Mouse (Mus musculus) thymus, adult 2 months (tissue): ENCODE data around the gene Gm28036.

Source experiments
- CTCF ChIP-seq: fragments of 200-500 bp; IDR thresholded peaks from 2 replicates; pipeline ENCODE4 v1.5.1; 2012; ENCODE audit warnings: mild to moderate bottlenecking, control low read depth, low read length, moderate library complexity, borderline replicate concordance; ENCODE audit not compliant: control insufficient read depth, poor library complexity, insufficient read depth; ENCODE audit errors: extremely low read depth
- POLR2A ChIP-seq: fragments of 200-500 bp; IDR thresholded peaks from 2 replicates; pipeline ENCODE4 v1.6.1; 2012; ENCODE audit warnings: mild to moderate bottlenecking, low read length, control low read depth, moderate library complexity; ENCODE audit not compliant: control insufficient read depth, poor library complexity, insufficient read depth; ENCODE audit errors: extremely low read depth

DNA sequence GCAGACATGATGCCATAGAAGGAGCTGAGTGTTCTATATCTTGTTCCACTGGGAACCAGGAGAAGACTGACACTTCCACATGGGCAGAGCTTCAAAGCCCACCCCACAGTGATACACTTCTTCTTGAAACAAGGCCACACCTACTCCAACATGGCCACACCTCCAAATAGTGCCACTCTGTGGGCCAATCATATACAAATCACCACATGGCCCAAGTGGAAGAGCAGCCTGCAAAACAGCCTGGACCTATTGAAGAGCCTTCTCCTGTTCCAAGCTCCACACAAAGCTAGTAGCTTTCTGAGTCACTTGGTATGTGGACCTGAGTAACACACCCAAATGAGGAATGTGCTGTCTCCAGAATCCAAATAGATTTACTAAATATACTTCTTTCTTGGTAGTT is 7.3 kb downstream of the Gm28036 start:
- TF ChIP-seq CTCF (no peak), POLR2A (no peak)
